Mouse (Mus musculus) urinary bladder, postnatal 4 days (tissue): ENCODE measurements around the gene Scube2.
A peak's percentile ranks its signal among the peaks of the same experiment; 100 is the strongest.

Experiments
- DNase-seq, 2 experiments: peaks; one replicate each; pipeline ENCODE4 v3.0.0; 2021 to 2022; ENCODE audit warnings: low spot score in 2 of 2

Scube2 gene

DNA sequence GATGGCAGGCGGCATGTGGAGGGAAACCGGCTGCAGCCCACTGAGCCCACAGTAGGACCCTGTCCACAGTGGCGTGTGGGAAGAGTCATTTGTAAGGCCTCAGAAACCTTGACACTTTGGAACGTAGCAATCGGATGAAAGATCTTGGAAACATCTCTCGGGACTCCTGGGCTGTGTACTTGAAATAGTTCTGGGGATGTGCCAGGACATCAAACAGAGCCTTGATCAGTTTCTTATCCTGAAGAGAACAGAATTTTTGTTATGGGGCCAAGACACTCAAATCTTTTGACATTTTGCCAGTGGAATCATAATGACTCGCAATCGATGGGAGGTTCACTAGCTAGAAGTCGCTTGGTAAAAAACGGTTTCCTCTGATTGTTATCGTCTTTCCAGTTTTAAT is 66.3 kb downstream of the Scube2 start:
- no peak for DNase-seq

DNA sequence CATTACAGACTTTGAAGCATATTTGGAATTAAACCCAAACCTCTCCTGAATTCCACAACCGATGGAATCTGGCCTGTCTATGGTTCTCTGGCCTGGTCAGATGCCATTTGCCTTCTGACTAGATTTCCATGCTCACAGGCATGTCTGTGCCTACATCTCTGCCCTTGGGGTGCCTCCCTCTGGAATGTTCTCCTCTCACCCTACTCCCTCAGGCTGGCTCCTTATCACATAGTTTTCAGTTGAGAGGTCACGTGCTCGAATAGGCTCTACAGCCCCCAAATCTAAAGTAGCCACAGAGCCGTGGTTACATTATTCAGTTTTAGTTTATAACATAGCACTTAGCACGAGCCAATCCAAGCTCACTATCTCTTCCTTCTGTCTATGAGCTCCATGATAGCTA is 69.9 kb downstream of the Scube2 start:
- DNase-seq = no peak

DNA sequence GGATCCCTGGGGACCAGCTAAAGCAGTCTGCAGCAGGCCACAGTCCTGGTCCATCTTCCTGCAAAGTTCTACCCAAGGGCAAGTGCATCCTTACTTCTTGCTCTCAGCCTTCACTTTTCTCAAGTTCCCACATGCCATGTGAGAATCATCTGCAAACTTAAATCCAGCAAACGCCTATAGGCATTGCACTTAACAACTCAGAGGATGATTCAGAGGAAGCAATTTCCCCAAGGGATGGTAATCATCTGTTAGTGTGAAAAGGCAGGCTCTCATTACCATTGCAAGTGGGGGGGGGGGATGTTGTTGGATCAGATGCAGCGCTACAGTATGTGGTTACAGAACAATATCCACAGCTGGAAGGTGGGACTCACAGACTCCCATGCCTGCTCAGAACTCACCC is 70.9 kb downstream of the Scube2 start:
- DNase-seq = no peak

DNA sequence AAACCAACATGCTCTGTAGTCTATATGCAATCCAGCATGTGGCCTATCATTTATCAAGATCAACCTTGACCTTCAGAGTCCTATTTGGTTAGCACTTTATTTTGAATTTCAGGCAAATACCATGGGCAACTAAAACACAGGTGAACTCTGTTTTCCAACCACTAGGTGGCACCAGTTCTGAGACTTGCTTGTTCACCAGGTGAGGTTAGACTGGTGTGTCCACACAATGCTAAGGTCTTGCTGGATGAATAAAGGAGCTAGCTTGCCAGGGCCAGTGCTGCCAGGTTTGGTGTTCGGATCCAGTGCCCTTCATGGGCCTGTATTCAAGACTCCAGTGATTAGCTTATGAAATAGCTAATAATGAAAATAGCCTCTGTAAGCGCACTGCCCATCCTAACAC is 72.7 kb downstream of the Scube2 start:
- no peak for DNase-seq

DNA sequence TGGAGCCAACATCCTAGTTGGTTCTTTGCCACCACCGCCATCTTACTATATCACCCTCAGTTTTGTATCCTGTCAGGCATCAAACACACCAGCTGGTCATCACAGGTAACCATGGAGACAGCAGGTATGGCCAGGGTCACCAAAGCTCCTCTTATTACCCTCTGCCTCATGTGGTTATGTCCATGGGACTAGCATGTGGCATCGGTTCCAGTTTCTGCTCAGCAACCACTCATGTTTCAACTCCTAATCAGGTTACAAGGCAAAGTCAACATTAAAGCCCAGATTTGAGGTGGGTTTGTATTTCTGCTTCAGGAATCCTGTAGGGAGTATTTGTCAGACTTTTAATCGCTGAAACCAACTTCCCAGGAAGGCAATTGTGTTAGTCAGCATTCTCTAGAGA is 74.7 kb downstream of the Scube2 start:
- DNase-seq = no peak

DNA sequence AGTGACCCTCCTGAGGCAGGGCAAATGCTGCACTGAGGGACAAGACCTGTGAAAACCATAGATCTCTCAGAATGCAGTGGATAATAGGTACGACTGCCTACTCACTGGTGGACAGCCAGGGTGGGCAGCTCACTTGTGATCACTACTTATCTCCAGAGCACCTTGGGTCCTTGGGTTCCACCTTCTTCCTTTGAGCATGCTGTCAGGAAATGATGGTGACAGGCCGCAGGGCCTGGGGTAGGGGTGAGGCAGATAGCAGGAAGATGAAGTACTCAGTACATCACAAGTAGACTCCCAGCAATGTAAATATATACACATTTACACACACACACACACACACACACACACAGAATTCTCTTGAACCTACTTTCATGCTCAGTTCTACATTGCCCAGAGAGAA is 77.6 kb downstream of the Scube2 start:
- no peak for DNase-seq

DNA sequence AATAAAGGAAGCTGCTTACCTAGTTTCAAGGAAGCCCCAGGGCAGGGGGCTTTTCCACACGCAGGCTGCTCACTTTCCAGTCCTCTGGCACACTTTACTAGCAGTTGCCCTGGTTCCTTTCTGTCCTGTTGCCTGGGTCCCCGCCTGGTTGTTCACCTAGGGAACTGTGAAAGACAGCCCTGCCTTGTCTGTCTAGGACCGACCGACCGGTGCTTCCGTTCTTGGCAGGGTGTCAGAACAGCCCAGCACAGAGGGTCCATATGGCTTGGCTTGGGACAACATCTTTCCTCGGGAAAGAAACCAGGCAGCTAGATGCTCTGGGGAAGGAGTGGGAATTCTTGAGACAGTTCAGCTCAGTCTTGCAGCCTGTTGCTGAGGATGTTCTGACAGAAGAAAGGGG is 82.2 kb downstream of the Scube2 start:
- DNase-seq = no peak

DNA sequence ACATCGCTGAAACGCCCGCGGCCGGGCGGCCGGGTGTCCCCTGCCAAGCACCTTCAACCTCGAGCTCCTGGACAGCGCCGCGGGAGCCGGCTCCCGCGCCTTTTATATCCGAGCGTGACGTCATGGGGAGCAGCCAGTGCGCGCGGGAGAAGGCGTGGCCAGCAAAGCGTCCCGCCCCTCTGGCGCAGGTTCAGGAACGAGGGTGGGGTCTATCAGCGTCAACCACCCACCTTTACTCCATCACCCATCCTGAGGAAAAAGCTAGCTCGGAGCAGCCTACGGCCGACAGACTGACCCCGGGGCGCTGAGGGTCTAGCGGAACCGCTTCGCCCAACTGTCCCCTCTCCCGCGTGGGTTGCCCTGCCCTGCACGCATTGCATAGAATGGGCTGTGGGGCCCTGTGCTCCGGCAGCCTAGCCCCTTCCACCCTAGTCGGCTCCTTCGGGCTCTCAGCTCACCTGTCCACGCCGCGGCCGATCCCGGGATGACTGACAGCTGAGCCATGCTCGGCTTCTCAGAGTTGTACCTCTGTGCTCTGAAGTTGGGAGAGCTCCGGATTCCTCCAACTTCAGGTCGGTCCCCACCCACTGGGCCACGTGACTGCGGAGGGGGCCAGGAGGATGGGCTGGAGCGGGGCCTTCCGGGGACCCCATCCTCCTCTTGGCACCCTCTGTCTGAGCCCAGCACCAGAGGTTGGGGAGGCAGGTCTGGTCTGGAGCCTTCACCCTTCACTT is 83.8 kb downstream of the Scube2 start, which contains the start of gene Nrip3:
TSS of gene Nrip3 (minus strand) at position 556 of the 734 bp plus-strand sequence.
- DNase-seq = peak; percentile 42 to 74

DNA sequence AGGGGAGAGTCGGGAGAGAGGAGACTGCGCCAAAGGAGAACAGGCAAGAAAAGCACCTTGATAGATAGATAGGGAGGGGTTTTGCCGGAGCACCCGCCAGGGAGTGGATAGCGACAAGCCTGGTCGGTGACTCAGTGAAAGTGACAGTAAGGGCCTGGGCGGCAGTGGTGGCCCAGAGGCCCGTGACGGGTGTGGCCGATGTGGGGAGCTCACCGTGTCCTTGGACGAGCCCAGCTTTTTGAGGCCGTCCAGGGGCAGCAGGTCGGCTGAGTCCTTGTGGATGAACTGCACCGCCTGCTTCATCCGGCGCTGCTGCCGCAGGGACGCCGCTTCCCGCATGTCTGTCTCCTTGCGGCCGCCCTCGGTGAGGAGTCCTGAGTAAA is 84.4 kb downstream of the Scube2 start:
- DNase-seq = peak in 1 of 2 experiments; percentile 19

DNA sequence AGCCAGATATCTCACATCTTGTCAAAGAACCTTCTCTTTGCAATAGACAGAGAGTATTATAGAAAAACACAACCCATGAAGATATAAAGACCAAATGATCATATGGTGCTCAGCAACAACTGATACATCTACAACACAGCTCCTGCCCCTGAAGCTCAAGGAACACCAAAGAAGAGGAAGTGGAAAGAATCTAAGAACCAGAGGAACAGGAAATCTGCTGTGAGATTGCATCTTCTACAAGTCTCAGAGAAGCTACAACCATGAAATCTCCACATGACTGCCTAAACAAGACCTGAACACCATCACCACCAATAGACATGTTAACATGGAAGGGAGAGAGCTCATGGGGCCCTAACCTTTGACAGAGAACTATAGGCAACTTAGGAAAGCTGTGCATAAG is 93.2 kb downstream of the Scube2 start:
- no peak for DNase-seq

DNA sequence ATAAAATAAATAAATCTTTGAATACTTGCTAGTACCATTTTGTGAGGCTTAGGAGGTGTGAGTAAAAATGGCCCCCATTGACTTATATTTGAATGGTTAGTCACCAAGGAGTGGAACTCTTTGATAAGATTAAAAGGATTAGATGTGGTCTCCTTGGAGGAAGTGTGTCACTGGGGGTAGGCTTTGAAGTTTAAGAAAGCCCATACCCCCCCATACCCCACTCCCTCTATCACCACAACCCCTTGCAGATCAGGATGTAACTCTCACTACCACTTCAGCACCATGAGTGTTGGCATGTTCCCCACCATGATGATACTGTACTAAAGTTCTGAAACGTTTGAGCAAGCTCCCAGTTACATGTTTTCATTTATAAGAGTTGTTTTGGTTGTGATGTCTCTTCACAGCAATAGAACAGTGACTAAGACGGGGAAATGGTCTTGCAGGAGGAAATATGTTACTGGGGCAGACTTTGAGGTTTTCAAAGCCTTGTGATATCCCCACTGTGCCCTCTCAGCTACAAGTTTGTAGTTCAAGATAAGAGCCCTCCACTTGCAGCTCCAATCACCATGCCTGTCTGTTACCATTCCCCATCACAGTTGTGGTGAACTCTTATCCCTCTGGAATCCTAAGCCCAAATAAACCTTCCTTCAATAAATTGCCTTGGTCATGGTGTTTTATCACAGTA is 96.6 kb downstream of the Scube2 start:
- no peak for DNase-seq

DNA sequence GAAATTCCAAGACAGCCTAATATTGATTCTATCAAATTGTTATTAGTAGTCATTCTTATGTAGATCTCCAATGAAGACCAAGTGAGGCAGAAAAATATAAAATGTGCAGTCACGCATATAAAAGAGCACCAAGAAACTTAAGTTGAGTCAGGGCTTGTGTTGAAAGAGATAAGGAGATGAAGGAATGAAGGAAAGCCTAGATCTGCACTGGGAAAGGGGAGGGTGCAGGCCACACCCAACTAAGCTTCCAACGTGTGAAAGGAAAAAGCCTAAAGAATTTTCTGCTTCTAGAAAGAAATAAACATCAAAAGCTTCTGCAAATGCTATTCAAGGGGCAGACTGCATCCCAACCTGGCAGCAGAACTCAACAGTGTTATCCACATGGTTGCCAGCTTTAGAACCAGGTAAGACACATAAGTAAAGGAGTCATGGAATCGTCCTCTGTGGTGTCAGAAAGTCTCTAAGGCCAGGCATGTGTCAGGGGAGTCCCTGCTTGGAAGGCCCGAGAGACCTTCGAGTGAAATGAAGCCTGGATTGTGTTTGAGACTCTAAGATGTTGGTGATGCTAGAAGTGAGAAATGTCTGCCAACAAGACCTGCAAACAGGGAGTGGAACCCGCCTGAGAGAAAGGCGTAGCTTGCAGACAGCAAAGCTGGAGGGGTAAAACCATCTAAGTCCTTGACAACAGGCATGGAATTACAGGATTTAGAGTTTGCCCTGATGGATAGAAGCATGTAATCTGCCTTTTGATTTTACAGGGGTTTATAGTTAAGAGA is 97.7 kb downstream of the Scube2 start:
- no peak for DNase-seq

DNA sequence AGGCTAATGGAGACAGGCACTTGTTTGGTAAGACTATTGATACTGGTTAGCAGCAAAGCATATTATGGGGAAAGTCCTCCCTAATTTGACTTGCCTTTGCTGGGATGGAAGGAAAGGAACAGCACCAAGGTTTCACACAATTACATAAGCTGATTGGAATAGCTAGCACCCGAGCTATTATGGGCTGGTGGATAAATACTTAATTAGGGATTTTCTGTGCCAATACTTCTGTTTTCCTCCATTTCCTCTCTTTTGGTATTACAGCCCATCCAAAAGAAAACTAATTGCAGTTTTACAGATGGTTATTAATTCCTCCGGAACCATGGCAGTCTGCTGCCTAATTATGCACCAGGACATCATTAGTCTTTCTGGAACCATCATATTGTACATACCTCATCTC is 101.5 kb downstream of the Scube2 start:
- no peak for DNase-seq

DNA sequence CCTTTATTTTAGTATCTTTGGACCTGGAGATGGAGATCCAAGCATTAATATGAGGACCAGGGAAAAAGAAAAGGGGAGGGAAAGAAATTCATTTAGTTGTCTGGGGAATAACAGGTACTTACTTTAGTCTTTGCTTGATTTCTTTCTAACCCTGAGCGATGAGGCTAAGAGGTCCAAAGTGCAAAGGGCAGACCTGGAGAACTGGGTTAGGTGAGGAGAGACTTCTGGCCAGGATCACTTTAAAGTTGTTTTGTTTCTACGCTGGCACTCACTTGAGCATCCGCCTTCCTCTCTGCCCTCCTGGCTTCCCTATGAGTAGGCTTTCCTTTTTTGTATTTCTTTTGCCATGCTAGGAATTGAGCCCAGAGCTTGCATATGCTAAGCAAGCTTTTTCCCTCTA is 109.2 kb downstream of the Scube2 start:
- no peak for DNase-seq

DNA sequence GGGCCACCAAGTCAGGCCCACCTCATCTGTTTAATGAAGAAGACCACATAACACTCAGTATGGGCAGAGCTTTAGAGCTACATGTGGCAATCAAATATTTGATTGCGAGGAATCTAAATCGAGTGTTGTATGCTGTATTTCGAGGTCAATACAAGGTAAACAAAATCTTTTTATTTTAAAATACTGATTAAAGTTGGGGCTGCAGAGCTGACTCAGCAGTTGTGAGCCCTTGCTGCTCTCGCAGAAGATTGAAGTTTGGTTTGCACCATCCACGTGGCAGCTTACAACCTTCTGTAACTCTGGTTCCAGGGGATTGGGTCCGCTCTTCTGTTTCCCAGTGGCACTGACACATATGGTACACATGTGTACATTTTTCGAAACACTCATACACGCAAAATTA is 111.4 kb downstream of the Scube2 start:
- no peak for DNase-seq

DNA sequence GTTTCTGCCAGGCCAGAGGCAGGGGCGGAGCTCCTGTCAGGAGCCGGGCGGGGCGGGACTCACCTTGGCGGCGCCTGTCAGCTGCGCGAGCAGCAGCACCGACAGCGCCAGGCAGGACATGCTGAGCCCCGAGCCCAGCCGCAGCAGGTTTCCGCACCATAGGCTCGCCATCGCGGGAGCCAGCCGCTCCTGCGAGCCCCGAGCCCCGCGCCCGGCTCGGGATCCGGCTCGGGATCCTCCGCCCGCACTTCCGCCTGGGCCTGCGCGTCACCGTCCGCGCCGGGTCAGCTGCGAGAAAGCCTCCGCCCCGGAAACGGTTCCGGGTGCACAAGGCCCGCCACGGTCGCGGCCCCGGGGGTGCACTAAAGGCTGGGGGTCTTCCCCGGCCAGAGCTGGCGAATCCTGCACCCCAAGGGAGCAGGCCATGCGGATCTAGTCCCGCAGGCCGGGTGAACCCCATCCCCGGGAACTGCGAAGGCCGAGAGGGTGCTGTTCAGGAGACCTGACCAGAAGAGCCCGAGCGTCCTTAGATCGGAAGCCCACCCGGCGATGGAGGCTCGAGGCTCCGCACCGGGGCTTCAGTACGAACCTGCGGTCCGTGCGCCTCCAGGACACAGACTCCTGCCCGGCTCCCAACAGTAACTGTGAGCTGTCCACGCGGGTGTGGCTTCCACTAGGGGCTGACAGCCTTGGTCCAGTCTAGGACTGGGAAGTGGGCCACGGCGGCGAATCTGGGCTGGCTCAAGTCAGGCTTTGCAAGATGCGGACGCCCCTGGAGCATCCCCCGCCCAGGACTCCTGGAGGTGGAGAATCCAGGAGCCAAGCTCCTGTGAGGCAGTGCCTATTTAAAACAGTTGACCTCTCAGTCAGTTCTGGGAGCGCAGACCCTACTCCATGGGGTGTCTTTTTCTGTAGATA is 113.2 kb downstream of the Scube2 start, which contains the start of gene Tmem9b:
TSS of gene Tmem9b (minus strand) at position 868 of the 918 bp plus-strand sequence.
- peak; percentile 74 for DNase-seq

DNA sequence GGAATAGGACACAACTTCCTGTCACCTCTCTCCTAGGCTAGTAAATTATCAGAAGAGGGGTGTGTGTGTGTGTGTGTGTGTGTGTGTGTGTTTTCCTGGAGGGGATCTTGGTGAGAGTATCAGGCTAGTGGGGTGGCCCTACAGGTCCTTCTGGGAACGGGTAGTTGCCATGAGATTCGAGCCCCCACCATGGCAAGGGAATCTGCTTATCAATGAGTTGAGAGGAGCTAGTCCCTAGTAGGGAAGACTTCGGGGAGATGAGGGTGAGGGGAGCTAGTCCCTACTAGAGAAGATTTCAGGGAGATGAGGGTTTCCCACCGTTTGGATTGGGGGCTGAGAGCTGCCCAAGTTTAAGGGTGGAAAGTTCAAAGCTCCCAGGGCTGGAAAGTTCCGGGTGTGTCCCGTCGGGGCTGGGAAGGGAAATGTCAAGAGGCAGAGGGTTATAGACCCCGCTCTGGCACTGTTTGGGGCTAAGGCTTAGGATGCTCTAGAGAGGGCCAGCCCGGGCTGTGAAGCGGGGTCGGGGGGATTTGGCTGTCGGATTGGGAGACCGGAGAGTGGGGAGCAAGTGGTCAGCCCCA is 114.0 kb downstream of the Scube2 start:
- DNase-seq = no peak
